Mouse (Mus musculus) erythroblast, embryonic 14.5 days (primary cell): Measurements from ENCODE around the gene Gm14419. TPM values are rescaled to one million over a fixed set of nuclear protein-coding genes. Genes with fewer than 3 reads are reported as not detected.
"Not testable (repeated sequence)": the region's sequence is repeated elsewhere in the genome, so short reads cannot be mapped to it uniquely, and the experiment has no call there.

Experiments
- H3K27me3 ChIP-seq: 2 replicates; pipeline ENCODE4 v1.6.1; 2012; ENCODE audit warnings: inconsistent platforms; ENCODE audit not compliant: control insufficient read depth
- H3K36me3 ChIP-seq: 2 replicates; pipeline ENCODE4 v1.6.1; 2012; ENCODE audit warnings: mild to moderate bottlenecking, inconsistent platforms; ENCODE audit not compliant: control insufficient read depth
- H3K4me1 ChIP-seq: 2 replicates; pipeline ENCODE4 v1.6.1; 2012; ENCODE audit warnings: inconsistent platforms; ENCODE audit not compliant: control insufficient read depth
- H3K4me3 ChIP-seq: replicated peaks from 2 replicates; pipeline ENCODE3; 2012; ENCODE audit warnings: moderate library complexity, mild to moderate bottlenecking, inconsistent platforms
- H3K9me3 ChIP-seq: 2 replicates; pipeline ENCODE4 v1.6.1; 2012; ENCODE audit warnings: low read length, inconsistent platforms, mixed read lengths; ENCODE audit not compliant: control insufficient read depth
- polyA plus RNA-seq: library from polyadenylated mRNA; stranded (reverse); fragments of >175 nt; gene quantifications from 2 replicates; pipeline ENCODE4 v1.2.3, GENCODE M21; 2012

Gene Gm14419
- not detected in 2 replicates for polyA plus RNA-seq

- H3K9me3 ChIP-seq, H3K4me3 ChIP-seq: not testable (repeated sequence)
Observed at GRCm38 (mm10) chr2:177000656-177001055, at the start of gene Gm14419. Gm14419 (plus strand) TSS chr2:177000956.

More at GRCm38 (mm10) chr2:177000656-177001055, at the start of gene Gm14419:
- H3K27me3 ChIP-seq, H3K36me3 ChIP-seq, H3K4me1 ChIP-seq: not testable (repeated sequence)

Other genes starting within 250 kb of the Gm14419 start
- not detected in 2 replicates for gene Gm14295, start 202.3 kb upstream of the Gm14419 start, polyA plus RNA-seq
- gene Gm14408, start 169.8 kb upstream of the Gm14419 start, polyA plus RNA-seq = not detected in 2 replicates
- gene Gm14296, start 73.1 kb upstream of the Gm14419 start, polyA plus RNA-seq = 0.01 TPM in 1 of 2 replicates, not detected in the other
- not detected in 2 replicates for gene Gm14401, start 73.4 kb downstream of the Gm14419 start, polyA plus RNA-seq
- gene Gm14410, start 205.5 kb downstream of the Gm14419 start, polyA plus RNA-seq = not detected in 2 replicates